Mouse (Mus musculus): ENCODE results near the gene Asic4. TPM values are rescaled to one million over a fixed set of nuclear protein-coding genes. Genes with fewer than 3 reads are reported as not detected.

Asic4 gene
- total RNA-seq (2012; rRNA removed) (0.19 TPM in 1 of 2 replicates, not detected in the other), polyA plus RNA-seq (2012; ENCODE audit: insufficient read depth in 1 of 2, insufficient read length in 2 of 2, low read depth in 1 of 2, low replicate concordance in 2 of 2, missing spikeins in 1 of 2) (under 1 TPM in 1 of 2 experiments, not detected in 1; 0.18 TPM)

- no peaks in the 10 kb centered on the region for H3K9me3 ChIP-seq (replicated peaks; ENCODE audit: insufficient read depth, low read length)
- H3K79me2 ChIP-seq (ENCODE audit: control insufficient read depth, insufficient read depth, low read length, poor library complexity) = no peaks in the 10 kb centered on the region; the same call in 1 of the 2 replicates
- DNase-seq (ENCODE audit: low read depth, low spot score) = peak; percentile 82
- TF ChIP-seq ETS1 (IDR thresholded peaks at IDR 0.05; ENCODE audit: low read depth, low read length) (peak; percentile 87), SIN3A (IDR thresholded peaks at IDR 0.05; ENCODE audit: low read length) (peak; percentile 62), UBTF (IDR thresholded peaks at IDR 0.05; ENCODE audit: borderline replicate concordance, insufficient read depth, low read depth, low read length) (peak; percentile 93), NELFE (IDR thresholded peaks at IDR 0.05; ENCODE audit: low read depth, low read length) (no peak), MYB (IDR thresholded peaks at IDR 0.05; ENCODE audit: low read depth, low read length) (no peak), BHLHE40 (IDR thresholded peaks at IDR 0.05; ENCODE audit: borderline replicate concordance, low read depth, low read length) (peak; percentile 73; the same call in 1 of the 2 replicates), RCOR1 (IDR thresholded peaks at IDR 0.05; ENCODE audit: low read depth, low read length) (peak; percentile 71), POLR2AphosphoS2 (IDR thresholded peaks at IDR 0.05; ENCODE audit: low read length) (no peak), GATA1 (IDR thresholded peaks at IDR 0.05; ENCODE audit: low read depth, low read length) (peak; percentile 82), POLR2A (IDR thresholded peaks at IDR 0.05; ENCODE audit: control insufficient read depth in 1 of 2, insufficient read depth in 1 of 2, low read depth in 1 of 2, low read length in 2 of 2, poor library complexity in 1 of 2) (no peak), EP300 (IDR thresholded peaks at IDR 0.05; ENCODE audit: low read depth in 1 of 2, low read length in 2 of 2) (peak; percentile 61 to 80; a peak in 3 of 4 replicates), CTCF (IDR thresholded peaks at IDR 0.05 in 2 of 3, conservative IDR thresholded peaks at IDR 0.05 in 1 of 3; ENCODE audit: control insufficient read depth in 1 of 3, insufficient read depth in 1 of 3, low read depth in 2 of 3, low read length in 3 of 3, poor library complexity in 1 of 3, severe bottlenecking in 1 of 3) (no peak), ZKSCAN1 (IDR thresholded peaks at IDR 0.05; ENCODE audit: low read depth, low read length) (no peak), MYC (IDR thresholded peaks at IDR 0.05; ENCODE audit: low read depth, low read length) (0 out of 2 replicates have a peak, but pooled peaks have one; percentile 35), TAL1 (IDR thresholded peaks at IDR 0.05; ENCODE audit: low read length) (peak; percentile 94), NRF1 (IDR thresholded peaks at IDR 0.05; ENCODE audit: insufficient read depth, low read depth, low read length, poor library complexity, severe bottlenecking) (peak; percentile 44; the same call in 1 of the 2 replicates), TBP (IDR thresholded peaks at IDR 0.05; ENCODE audit: low read depth, low read length) (peak; percentile 40; the same call in 1 of the 2 replicates), TCF12 (IDR thresholded peaks at IDR 0.05; ENCODE audit: low read depth, low read length) (peak; percentile 93), MXI1 (IDR thresholded peaks at IDR 0.05; ENCODE audit: low read depth, low read length) (peak; percentile 81), E2F4 (IDR thresholded peaks at IDR 0.05; ENCODE audit: borderline replicate concordance, low read depth, low read length) (no peak), MAZ (IDR thresholded peaks at IDR 0.05; ENCODE audit: low read depth, low read length) (peak; percentile 88; the same call in 1 of the 2 replicates)
- H3K27me3 ChIP-seq (ENCODE audit: control insufficient read depth in 1 of 2, insufficient read depth in 2 of 2, low read length in 2 of 2) = peaks cover 3 to 4% of the 10 kb centered on the region in 2 experiments; a peak in 3 of 4 replicates
- H3K4me3 ChIP-seq (ENCODE audit: control insufficient read depth in 1 of 2, insufficient read depth in 1 of 2, low read depth in 2 of 2, low read length in 2 of 2) = peak within 1 kb of the TSS; percentile 30 to 64; a peak in 3 of 4 replicates
- peaks cover 20 to 33% of the 10 kb centered on the region in 2 experiments; a peak in 3 of 4 replicates for H3K4me1 ChIP-seq (ENCODE audit: control insufficient read depth in 1 of 2, insufficient read depth in 2 of 2, low read length in 2 of 2)
- H3K27ac ChIP-seq (ENCODE audit: control insufficient read depth, low read depth, low read length) = peak within 1 kb of the TSS; percentile 5; the same call in 1 of the 2 replicates
- peaks cover 0 to 22% of the 10 kb centered on the region in 2 experiments; a peak in 2 of 4 replicates for H3K36me3 ChIP-seq (ENCODE audit: control insufficient read depth in 1 of 2, insufficient read depth in 2 of 2, low read length in 2 of 2)
- peak within 1 kb of the TSS; percentile 45 for H3K9ac ChIP-seq (ENCODE audit: control insufficient read depth, low read depth, low read length, poor library complexity, severe bottlenecking)
Observed at GRCm38 (mm10) chr1:75450314-75451005, at the start of gene Asic4. TSS of gene Asic4 (plus strand) at chr1:75450436.

Data from MEL (cell line).